Mouse (Mus musculus): Measurements from ENCODE around the gene Limch1. TPM values are rescaled to one million over a fixed set of nuclear protein-coding genes. Genes with fewer than 3 reads are reported as not detected.

Gene Limch1
- total RNA-seq, 1 experiment: 7.5 TPM

DNA sequence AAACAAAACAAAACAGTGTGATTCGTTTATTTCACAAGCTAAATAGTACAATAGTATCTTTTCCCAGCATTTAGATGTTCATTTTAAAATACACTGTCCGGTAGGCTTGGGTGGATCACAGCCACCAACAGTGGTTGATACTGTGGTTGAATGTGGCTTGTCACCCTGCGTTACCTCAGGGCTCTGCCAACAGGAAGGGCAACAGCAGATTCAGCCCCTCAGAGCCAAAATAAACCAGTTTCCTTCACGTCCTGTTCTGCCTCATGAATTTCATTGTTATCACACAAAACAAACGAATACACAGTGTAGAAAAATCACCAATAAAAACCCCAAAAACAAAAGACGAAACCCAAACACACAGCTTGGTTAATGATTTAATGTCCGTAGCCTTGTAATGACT lies 102.5 kb downstream of the Limch1 start:
- TF ChIP-seq ZNF384 (IDR thresholded peaks at IDR 0.05; ENCODE audit: low read depth, low read length) (no peak), HCFC1 (IDR thresholded peaks at IDR 0.05; ENCODE audit: borderline replicate concordance, insufficient read depth, low read length) (no peak), CHD2 (IDR thresholded peaks at IDR 0.05; ENCODE audit: low read depth, low read length) (no peak), ZC3H11A (IDR thresholded peaks at IDR 0.05; ENCODE audit: borderline replicate concordance, low read depth, low read length) (no peak), MAFK (IDR thresholded peaks at IDR 0.05; ENCODE audit: insufficient read depth, low read depth, low read length) (no peak)
- Histone ChIP-seq H3K36me3 (ENCODE audit: control insufficient read depth, insufficient read depth, low read length, poor library complexity, severe bottlenecking) (no peaks in the 10 kb centered on the region), H3K27ac (ENCODE audit: insufficient read depth, low read depth, low read length, poor library complexity, severe bottlenecking) (no peak overlapping the region), H3K4me1 (ENCODE audit: control insufficient read depth in 2 of 2, insufficient read depth in 2 of 2, low read length in 2 of 2, poor library complexity in 1 of 2) (no peaks in the 10 kb centered on the region), H3K9me3 (ENCODE audit: control insufficient read depth, insufficient read depth, low read depth, low read length) (no peaks in the 10 kb centered on the region), H3K9ac (ENCODE audit: insufficient read depth, low read depth, low read length, poor library complexity, severe bottlenecking) (no peak overlapping the region), H3K4me3 (ENCODE audit: insufficient read depth in 1 of 2, low read depth in 1 of 2, low read length in 2 of 2, poor library complexity in 1 of 2, severe bottlenecking in 1 of 2) (no peak overlapping the region)
- no peak for DNase-seq (ENCODE audit: low read depth, low spot score)
- in situ Hi-C loops (cut with MboI; ENCODE audit: low sequenced_read_pairs in 2 of 2, unreplicated experiment in 2 of 2): no loop called here

DNA sequence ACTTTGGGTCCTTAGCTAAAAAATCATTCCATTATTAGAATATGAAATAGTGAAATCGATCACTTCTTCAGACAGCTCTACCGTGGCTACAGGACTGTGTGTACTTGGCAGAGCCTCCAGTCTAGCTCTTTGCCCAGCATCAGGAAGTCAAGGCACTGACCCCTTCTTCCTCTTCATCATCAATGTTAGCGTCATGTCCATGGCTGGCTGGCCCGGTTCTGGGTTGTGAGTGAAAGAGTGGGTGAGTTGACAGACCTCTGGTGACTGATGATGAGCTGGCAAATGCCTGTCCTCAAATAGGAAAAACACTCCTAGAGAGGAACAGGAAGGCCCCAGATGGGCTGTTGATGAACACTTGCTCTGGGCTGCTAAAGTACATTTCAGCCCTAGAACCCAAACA lies 103.5 kb downstream of the Limch1 start:
- Histone ChIP-seq H3K27ac (ENCODE audit: insufficient read depth, low read depth, low read length, poor library complexity, severe bottlenecking) (no peak overlapping the region), H3K36me3 (ENCODE audit: control insufficient read depth, insufficient read depth, low read length, poor library complexity, severe bottlenecking) (no peaks in the 10 kb centered on the region), H3K9me3 (ENCODE audit: control insufficient read depth, insufficient read depth, low read depth, low read length) (no peaks in the 10 kb centered on the region), H3K4me1 (ENCODE audit: control insufficient read depth in 2 of 2, insufficient read depth in 2 of 2, low read length in 2 of 2, poor library complexity in 1 of 2) (no peaks in the 10 kb centered on the region), H3K4me3 (ENCODE audit: insufficient read depth in 1 of 2, low read depth in 1 of 2, low read length in 2 of 2, poor library complexity in 1 of 2, severe bottlenecking in 1 of 2) (no peak overlapping the region), H3K9ac (ENCODE audit: insufficient read depth, low read depth, low read length, poor library complexity, severe bottlenecking) (no peak overlapping the region)
- TF ChIP-seq ZNF384 (IDR thresholded peaks at IDR 0.05; ENCODE audit: low read depth, low read length) (no peak), HCFC1 (IDR thresholded peaks at IDR 0.05; ENCODE audit: borderline replicate concordance, insufficient read depth, low read length) (no peak), CHD2 (IDR thresholded peaks at IDR 0.05; ENCODE audit: low read depth, low read length) (no peak), ZC3H11A (IDR thresholded peaks at IDR 0.05; ENCODE audit: borderline replicate concordance, low read depth, low read length) (no peak), MAFK (IDR thresholded peaks at IDR 0.05; ENCODE audit: insufficient read depth, low read depth, low read length) (no peak)
- in situ Hi-C loops (cut with MboI; ENCODE audit: low sequenced_read_pairs in 2 of 2, unreplicated experiment in 2 of 2): no loop called here
- no peak for DNase-seq (ENCODE audit: low read depth, low spot score)

DNA sequence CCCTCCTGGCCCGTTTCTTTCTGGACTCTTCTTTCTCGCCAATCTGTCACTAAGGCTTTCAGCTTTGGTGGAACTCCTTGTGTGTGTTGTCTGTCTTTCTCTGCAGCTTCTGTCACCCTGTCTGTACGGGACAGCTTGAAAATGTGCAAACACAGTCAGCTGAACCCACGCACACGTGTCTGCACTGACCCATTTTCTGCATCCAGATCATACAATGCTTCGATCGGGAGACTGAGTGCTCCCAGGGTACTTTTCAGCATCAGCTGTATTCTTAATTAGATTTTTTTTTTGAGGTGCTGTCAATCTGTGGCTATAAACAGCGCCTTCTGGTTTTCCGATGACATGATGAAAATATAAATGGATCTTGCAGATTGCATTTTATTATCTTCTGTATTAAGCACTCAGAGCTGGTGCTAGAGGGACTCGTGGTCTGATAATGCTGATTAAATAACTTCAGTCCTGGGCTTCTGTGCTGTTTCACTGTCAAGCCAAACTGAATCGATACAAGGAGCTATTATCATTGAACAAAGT lies 105.2 kb downstream of the Limch1 start:
- Histone ChIP-seq H3K4me3 (ENCODE audit: insufficient read depth in 1 of 2, low read depth in 1 of 2, low read length in 2 of 2, poor library complexity in 1 of 2, severe bottlenecking in 1 of 2) (no peak overlapping the region), H3K27ac (ENCODE audit: insufficient read depth, low read depth, low read length, poor library complexity, severe bottlenecking) (no peak overlapping the region), H3K4me1 (ENCODE audit: control insufficient read depth in 2 of 2, insufficient read depth in 2 of 2, low read length in 2 of 2, poor library complexity in 1 of 2) (no peaks in the 10 kb centered on the region), H3K36me3 (ENCODE audit: control insufficient read depth, insufficient read depth, low read length, poor library complexity, severe bottlenecking) (no peaks in the 10 kb centered on the region), H3K9ac (ENCODE audit: insufficient read depth, low read depth, low read length, poor library complexity, severe bottlenecking) (no peak overlapping the region), H3K9me3 (ENCODE audit: control insufficient read depth, insufficient read depth, low read depth, low read length) (no peaks in the 10 kb centered on the region)
- in situ Hi-C loops (cut with MboI; ENCODE audit: low sequenced_read_pairs in 2 of 2, unreplicated experiment in 2 of 2): no loop called here
- DNase-seq (ENCODE audit: low read depth, low spot score): no peak
- TF ChIP-seq ZC3H11A (IDR thresholded peaks at IDR 0.05; ENCODE audit: borderline replicate concordance, low read depth, low read length) (no peak), ZNF384 (IDR thresholded peaks at IDR 0.05; ENCODE audit: low read depth, low read length) (no peak)

DNA sequence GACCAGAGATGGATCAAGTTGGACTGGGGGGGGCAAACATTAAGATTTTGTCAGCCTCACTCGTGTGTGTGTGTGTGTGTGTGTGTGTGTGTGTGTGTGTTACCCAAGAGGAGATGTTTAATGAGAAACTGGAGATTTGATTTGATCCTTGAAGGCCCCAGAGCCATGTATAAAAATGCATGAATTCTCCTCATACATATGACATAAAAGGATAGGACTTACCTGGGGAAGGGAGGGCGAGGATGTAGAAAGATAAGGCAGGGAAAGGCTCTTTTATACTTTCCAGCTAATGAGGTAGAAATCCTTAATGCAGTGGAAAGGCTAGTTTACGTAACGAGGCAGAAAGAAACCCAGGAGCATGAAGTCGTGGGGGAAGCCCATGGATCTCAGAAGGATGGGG lies 106.1 kb downstream of the Limch1 start:
- Histone ChIP-seq H3K4me3 (ENCODE audit: insufficient read depth in 1 of 2, low read depth in 1 of 2, low read length in 2 of 2, poor library complexity in 1 of 2, severe bottlenecking in 1 of 2) (no peak overlapping the region), H3K36me3 (ENCODE audit: control insufficient read depth, insufficient read depth, low read length, poor library complexity, severe bottlenecking) (no peaks in the 10 kb centered on the region), H3K9ac (ENCODE audit: insufficient read depth, low read depth, low read length, poor library complexity, severe bottlenecking) (no peak overlapping the region), H3K4me1 (ENCODE audit: control insufficient read depth in 2 of 2, insufficient read depth in 2 of 2, low read length in 2 of 2, poor library complexity in 1 of 2) (no peaks in the 10 kb centered on the region), H3K9me3 (ENCODE audit: control insufficient read depth, insufficient read depth, low read depth, low read length) (no peaks in the 10 kb centered on the region), H3K27ac (ENCODE audit: insufficient read depth, low read depth, low read length, poor library complexity, severe bottlenecking) (no peak overlapping the region)
- in situ Hi-C loops (cut with MboI; ENCODE audit: low sequenced_read_pairs in 2 of 2, unreplicated experiment in 2 of 2): no loop called here
- TF ChIP-seq ZNF384 (IDR thresholded peaks at IDR 0.05; ENCODE audit: low read depth, low read length) (no peak), ZC3H11A (IDR thresholded peaks at IDR 0.05; ENCODE audit: borderline replicate concordance, low read depth, low read length) (no peak), CHD2 (IDR thresholded peaks at IDR 0.05; ENCODE audit: low read depth, low read length) (no peak), MAFK (IDR thresholded peaks at IDR 0.05; ENCODE audit: insufficient read depth, low read depth, low read length) (no peak), HCFC1 (IDR thresholded peaks at IDR 0.05; ENCODE audit: borderline replicate concordance, insufficient read depth, low read length) (no peak)
- no peak for DNase-seq (ENCODE audit: low read depth, low spot score)

DNA sequence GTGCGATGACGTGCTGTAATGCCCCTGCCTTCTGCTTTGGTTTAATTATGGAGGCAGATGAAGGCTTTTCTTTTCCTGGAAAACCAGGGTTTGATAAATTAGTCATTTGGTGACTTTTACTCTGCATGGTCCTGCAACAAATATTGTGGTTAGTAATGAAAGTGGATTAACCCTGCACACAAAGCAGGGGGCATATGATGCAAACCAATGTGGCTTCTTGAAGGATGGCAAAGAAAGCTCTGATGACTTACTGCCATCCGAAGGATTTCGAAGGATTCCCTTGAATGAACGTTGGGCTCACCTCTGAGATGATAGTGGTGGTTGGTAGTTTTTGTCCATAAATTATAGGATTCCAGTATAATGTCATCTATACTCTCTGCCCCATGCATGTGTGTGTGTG lies 108.6 kb downstream of the Limch1 start:
- no peaks in the 10 kb centered on the region for H3K4me1 ChIP-seq (ENCODE audit: control insufficient read depth in 2 of 2, insufficient read depth in 2 of 2, low read length in 2 of 2, poor library complexity in 1 of 2)
- DNase-seq (ENCODE audit: low read depth, low spot score): no peak
- no peaks in the 10 kb centered on the region for H3K9me3 ChIP-seq (ENCODE audit: control insufficient read depth, insufficient read depth, low read depth, low read length)
- H3K9ac ChIP-seq (ENCODE audit: insufficient read depth, low read depth, low read length, poor library complexity, severe bottlenecking): no peak overlapping the region
- H3K27ac ChIP-seq (ENCODE audit: insufficient read depth, low read depth, low read length, poor library complexity, severe bottlenecking): no peak overlapping the region
- in situ Hi-C loops (cut with MboI; ENCODE audit: low sequenced_read_pairs in 2 of 2, unreplicated experiment in 2 of 2): no loop called here
- no peaks in the 10 kb centered on the region for H3K36me3 ChIP-seq (ENCODE audit: control insufficient read depth, insufficient read depth, low read length, poor library complexity, severe bottlenecking)
- no peak for TF ChIP-seq ZNF384 (IDR thresholded peaks at IDR 0.05; ENCODE audit: low read depth, low read length)
- no peak for TF ChIP-seq CHD2 (IDR thresholded peaks at IDR 0.05; ENCODE audit: low read depth, low read length)
- no peak for TF ChIP-seq HCFC1 (IDR thresholded peaks at IDR 0.05; ENCODE audit: borderline replicate concordance, insufficient read depth, low read length)
- TF ChIP-seq ZC3H11A (IDR thresholded peaks at IDR 0.05; ENCODE audit: borderline replicate concordance, low read depth, low read length): no peak
- TF ChIP-seq MAFK (IDR thresholded peaks at IDR 0.05; ENCODE audit: insufficient read depth, low read depth, low read length): no peak
- H3K4me3 ChIP-seq (ENCODE audit: insufficient read depth in 1 of 2, low read depth in 1 of 2, low read length in 2 of 2, poor library complexity in 1 of 2, severe bottlenecking in 1 of 2): no peak overlapping the region
